Mouse (Mus musculus) heart, postnatal 0 days (tissue): Measurements from ENCODE around the gene Kcne3.

Experiments
- CTCF ChIP-seq: IDR thresholded peaks from 2 replicates; pipeline ENCODE4 v1.5.1; 2016; ENCODE audit warnings: antibody characterized with exemption, control low read depth, low read depth
- EP300 ChIP-seq: IDR thresholded peaks from 2 replicates; pipeline ENCODE4 v1.6.1; 2016; ENCODE audit warnings: antibody characterized with exemption, low read depth

DNA sequence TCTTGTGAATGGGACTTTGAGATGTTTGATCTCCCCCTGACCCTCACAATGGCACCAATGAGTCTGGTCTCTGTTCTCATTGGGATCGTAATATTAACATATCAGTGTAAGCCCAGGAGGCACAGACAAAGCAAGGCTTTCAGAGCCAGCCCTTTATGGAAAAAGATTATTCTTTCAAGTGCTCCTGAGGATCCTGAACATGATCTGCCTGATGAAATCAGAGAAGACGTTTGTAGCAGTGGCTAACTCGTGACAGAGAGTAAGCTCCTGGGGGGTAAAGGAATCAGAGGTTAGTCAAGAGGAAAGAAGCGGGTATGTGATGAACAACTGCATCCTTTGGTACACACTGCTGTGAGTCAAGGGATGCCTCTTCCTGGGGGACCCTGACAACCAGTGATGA is 13.9 kb downstream of the Kcne3 start:
- TF ChIP-seq CTCF (no peak), EP300 (no peak)
